ENCODE assay signal across 19 mouse cellular contexts in genomic region chr6:145426501-145426900, GRCm38 (mm10).
"Had no signal": no experiment of that assay in that cellular context is flagged by ENCODE, and none has a peak within 500 bp of the region (broad histone marks: within the 10 kb centered on the region; RNA-seq: fewer than 3 reads in every experiment).

No protein-coding gene starts in this region.

- ATAC-seq: inflammation-experienced regulatory T-cells, adult 6 months; liver, embryonic 12.5 days had no signal

- H3K27ac ChIP-seq: layer of hippocampus, adult 2 months; limb, embryonic 10.5 days; limb, embryonic 13.5 days; liver, embryonic 12.5 days; liver, embryonic 15.5 days; macrophage; neural tube, embryonic 12.5 days; neural tube, embryonic 15.5 days had no signal

- H3K4me1 ChIP-seq: liver, embryonic 12.5 days; liver, embryonic 15.5 days; neural tube, embryonic 12.5 days; neural tube, embryonic 15.5 days had no signal

- H3K9ac ChIP-seq: limb, embryonic 13.5 days; liver, embryonic 12.5 days; liver, embryonic 15.5 days; neural tube, embryonic 12.5 days; neural tube, embryonic 15.5 days had no signal

- H3K4me2 ChIP-seq: limb, embryonic 13.5 days; liver, embryonic 12.5 days; liver, embryonic 15.5 days; neural tube, embryonic 12.5 days; neural tube, embryonic 15.5 days had no signal

- DNase-seq: kidney, adult 11 months; kidney, adult 8-10 months; kidney, postnatal 25 days; layer of hippocampus, adult 9-11 months; liver; lung, adult 2 months; right cerebral cortex, adult 18-20 months; right cerebral cortex, postnatal 14 days; thymus, adult 18-20 months; thymus, postnatal 36 days had no signal

- H3K9me3 ChIP-seq: limb, embryonic 10.5 days; limb, embryonic 13.5 days; liver, embryonic 12.5 days; liver, embryonic 15.5 days; neural tube, embryonic 12.5 days; neural tube, embryonic 15.5 days had no signal

- H3K4me3 ChIP-seq: layer of hippocampus, adult 2 months; limb, embryonic 10.5 days; limb, embryonic 13.5 days; liver, embryonic 12.5 days; liver, embryonic 15.5 days; neural tube, embryonic 12.5 days; neural tube, embryonic 15.5 days had no signal

- H3K27me3 ChIP-seq: limb, embryonic 13.5 days; liver, embryonic 15.5 days; neural tube, embryonic 12.5 days; neural tube, embryonic 15.5 days had no signal

- H3K36me3 ChIP-seq: limb, embryonic 10.5 days; limb, embryonic 13.5 days; liver, embryonic 12.5 days; liver, embryonic 15.5 days; neural tube, embryonic 12.5 days; neural tube, embryonic 15.5 days had no signal
